Mouse (Mus musculus) left cerebral cortex, postnatal 14 days (tissue): ENCODE results near the gene Mbd5. TPM values are rescaled to one million over a fixed set of nuclear protein-coding genes. Genes with fewer than 3 reads are reported as not detected.
"Not testable (repeated sequence)": the region's sequence is repeated elsewhere in the genome, so short reads cannot be mapped to it uniquely, and the experiment has no call there.

Source experiments
- DNase-seq, 2 experiments: peaks; one replicate each; pipeline ENCODE4 v3.0.0; 2021 to 2022; ENCODE audit warnings: low spot score in 2 of 2, mixed read lengths in 1 of 2
- intact Hi-C: fragments of 180-260 bp; cut with DNase I; formaldehyde crosslinking; loops from one replicate; pipeline ENCODE4 v1.15.1; 2025
- total RNA-seq, 2 experiments: library from RNA; stranded (reverse); gene quantifications; 2 replicates each; pipeline ENCODE4 v1.2.3; 2021

Gene Mbd5
- total RNA-seq, 2 experiments from 2014 or later = 112 to 116 TPM

DNA sequence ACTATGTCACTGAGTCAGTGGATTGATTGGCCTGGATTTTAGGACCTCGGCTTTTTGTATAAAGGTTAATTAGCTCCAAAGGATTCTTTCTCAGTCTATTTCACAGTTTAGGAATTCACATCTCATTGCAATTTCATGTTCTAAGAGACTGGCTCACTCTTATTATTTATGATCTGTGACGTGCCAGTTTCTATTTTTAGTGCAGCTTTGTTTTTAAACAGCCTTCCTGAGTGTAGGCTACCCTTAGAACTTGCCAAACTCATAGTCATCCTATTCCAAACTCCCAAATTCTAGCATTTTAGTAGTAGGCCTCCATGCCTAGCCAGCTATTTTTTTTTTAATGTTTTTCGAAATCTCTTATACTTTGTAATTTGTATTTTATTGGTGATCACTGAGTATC, 192.9 kb downstream of the Mbd5 start:
- no peak for DNase-seq
- intact Hi-C loops = no loop called here

DNA sequence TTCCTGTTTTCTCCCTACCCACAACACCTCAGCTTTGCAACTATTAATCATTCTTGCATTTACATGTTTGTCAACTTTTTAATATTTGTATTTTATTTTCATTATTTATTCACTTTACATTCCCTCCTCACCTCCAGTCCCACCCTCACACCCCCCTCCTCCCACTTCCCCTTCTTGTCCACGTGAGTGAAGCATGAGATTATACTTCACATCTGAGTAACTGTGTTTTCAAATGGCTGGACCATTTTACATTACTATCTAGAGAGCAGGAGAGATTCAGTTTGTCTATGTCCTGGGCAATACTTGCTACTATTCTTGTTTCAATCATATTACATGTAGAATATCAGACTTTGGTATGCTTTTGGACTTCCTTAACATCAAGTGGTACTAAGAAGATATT, 204.3 kb downstream of the Mbd5 start:
- intact Hi-C loops = no loop called here
- DNase-seq = no peak

DNA sequence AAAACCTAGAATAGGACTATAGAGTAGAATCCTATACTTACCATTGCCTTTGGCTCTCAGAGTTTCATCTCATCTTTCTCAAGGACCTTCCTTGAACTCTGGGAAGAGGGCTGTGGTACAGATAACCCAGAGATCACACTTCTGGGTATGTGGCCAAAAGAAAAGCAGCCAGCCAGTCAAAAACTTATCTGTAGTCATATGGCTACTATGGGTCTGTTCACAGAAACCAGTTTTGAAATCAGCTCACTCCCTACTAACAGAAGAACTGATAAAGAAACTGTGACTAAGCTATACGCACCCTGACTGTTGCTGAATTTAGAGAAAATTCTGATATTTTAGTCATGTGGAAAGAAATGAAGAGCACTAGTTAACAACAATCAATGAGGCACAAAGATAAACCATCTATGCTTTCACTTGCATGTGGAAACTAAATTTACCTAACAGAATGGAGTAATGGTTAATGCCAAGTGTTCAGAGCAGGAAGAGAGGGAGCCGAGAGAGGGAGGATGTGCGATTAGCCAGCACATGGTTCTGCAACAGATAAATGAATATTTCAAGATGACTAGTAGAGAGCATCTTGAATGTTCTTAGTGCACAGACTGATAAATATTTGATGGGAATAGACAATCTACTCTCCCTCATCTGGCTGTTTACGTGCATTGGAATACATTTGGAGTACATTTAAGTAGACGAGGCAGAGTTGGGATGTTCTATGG, 211.1 kb downstream of the Mbd5 start:
- DNase-seq = no peak
- intact Hi-C loops = no loop called here

DNA sequence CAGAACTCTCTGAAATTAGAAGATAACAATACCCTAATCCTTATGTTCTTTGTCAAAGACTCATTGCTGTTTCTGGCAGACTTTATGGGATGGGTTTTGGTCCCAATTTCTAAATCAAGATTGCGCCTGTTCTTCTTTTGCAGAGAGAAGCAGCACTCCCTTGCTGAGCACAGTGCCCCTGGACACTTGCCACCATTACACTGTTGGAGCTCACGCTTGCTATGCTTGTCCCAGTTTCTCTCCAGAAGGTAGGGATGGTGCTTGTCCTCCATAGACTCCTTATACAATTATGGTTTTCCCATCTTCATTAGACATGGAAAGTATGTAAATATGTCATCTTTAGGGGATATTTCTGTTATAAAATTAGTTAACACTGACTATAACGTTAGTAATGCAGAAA, 220.5 kb downstream of the Mbd5 start:
- DNase-seq = no peak
- intact Hi-C loops = no loop called here

- intact Hi-C loops = no loop called here
- no peak for DNase-seq
These were observed 227.7 kb downstream of the Mbd5 start for GRCm38 (mm10) chr2:49177015-49177414.

- intact Hi-C loops = no loop called here
- no peak for DNase-seq
These were observed 241.7 kb downstream of the Mbd5 start for GRCm38 (mm10) chr2:49190984-49191383.

DNA sequence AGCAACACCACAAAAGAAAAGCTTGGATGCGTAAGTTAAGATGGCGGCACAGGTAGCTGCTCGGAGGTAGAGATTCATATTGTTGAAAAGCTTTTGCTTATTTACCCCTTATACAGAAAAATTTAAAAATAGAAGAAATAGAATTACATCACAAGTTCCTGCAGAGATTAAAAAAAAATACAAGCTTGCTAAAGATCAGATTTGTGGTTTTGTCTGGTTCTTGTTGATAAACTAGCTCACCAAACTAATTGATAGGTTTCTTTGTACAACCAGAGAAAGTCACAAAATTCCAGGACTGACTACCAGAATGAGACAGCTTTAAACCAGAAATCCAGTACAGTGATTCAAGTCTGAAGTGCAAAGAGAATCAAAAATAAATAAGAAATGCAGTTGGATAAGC, 242.4 kb downstream of the Mbd5 start:
- DNase-seq = no peak
- intact Hi-C loops = no loop called here

GRCm38 (mm10) chr2:49204081-49204480, 254.8 kb downstream of the Mbd5 start:
- intact Hi-C loops = no loop called here
- DNase-seq = no peak

DNA sequence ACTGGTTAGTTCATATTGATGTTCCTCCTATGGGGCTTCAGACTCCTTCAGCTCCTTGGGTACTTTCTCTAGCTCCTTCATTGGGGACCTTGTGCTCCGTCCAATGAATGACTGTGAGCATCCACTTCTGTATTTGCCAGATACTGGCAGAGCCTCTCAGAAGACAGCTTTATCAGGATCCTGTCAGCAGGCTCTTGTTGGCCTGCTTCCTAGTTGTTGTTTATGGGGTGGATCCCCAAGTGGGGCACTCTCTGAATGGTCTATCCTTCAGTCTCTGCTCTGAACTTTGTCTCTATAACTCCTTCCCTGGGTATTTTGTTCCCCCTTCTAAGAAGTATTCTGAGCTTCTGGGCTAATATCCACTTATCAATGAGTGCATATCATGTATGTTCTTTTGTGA, 256.4 kb downstream of the Mbd5 start:
- intact Hi-C loops, DNase-seq: not testable (repeated sequence)

- intact Hi-C loops = no loop called here
- no peak for DNase-seq
These were observed 260.0 kb downstream of the Mbd5 start for GRCm38 (mm10) chr2:49209349-49209748.

DNA sequence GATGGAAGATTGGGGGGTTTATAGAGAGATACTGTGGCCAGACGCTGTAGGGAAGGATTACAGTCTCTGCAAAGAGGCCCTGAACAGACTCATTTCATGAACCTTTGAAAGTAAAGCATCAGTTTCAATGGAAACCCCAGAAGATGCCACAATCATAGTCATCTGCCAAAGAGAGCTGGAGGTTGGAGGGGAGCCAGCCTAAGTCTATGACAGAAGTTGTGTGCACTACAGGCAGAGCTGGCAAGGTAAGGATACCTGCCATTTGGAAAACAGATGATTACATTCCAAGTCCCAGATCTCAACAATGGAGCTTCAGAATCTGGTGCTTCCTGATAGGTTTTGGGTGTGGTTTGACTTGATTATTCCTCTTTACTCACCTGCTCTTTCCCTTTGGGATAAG, 261.1 kb downstream of the Mbd5 start:
- DNase-seq = no peak
- intact Hi-C loops = no loop called here

GRCm38 (mm10) chr2:49229725-49230124, 280.4 kb downstream of the Mbd5 start:
- intact Hi-C loops = no loop called here
- DNase-seq = no peak

DNA sequence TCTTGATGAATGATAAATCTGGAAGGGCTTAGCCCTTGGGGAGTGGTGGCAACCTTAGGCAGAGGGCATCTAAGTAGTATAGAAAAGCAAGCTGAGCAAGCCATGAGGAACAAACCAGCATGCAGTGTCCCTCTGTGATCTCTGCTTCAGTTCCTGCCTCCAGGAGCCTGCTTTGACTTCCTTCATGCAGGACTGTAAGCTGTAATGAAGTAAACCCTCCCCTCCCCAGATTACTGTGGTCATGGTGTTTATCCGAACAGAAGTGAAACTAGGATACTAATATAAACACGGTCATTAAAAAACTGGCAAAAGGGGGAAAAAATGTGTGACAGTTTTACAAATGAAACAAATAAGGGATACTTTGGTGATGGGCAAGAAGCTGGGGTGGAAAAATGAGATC, 284.8 kb downstream of the Mbd5 start:
- intact Hi-C loops = no loop called here
- DNase-seq = no peak

DNA sequence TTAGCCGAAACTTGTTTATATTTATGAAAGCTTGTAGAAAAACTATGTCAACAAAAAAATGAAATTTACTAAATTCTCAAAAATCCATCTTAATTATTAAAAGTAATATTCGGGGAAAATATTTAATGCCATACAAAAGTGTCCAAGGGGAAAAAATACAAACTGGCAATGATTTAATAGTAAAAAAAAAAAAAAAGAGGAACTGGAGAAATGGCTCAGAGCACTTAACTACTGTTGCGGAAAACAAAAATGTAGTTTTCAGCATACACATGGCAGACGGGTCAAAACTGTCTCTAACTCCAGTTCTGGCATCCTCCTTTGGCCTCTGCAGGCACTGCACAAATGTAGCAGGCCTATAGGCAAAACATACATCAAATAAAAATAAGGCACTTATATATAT, 292.4 kb downstream of the Mbd5 start:
- no peak for DNase-seq
- intact Hi-C loops = no loop called here

- DNase-seq = no peak
These were observed 314.8 kb downstream of the Mbd5 start for GRCm38 (mm10) chr2:49264092-49264491.

GRCm38 (mm10) chr2:49272295-49272967, 323.1 kb downstream of the Mbd5 start:
- peak in 1 of 2 experiments; percentile 17 for DNase-seq
- intact Hi-C loops = no loop called here

More at GRCm38 (mm10) chr2:49264092-49264491, 314.8 kb downstream of the Mbd5 start:
- intact Hi-C loops = no loop called here

DNA sequence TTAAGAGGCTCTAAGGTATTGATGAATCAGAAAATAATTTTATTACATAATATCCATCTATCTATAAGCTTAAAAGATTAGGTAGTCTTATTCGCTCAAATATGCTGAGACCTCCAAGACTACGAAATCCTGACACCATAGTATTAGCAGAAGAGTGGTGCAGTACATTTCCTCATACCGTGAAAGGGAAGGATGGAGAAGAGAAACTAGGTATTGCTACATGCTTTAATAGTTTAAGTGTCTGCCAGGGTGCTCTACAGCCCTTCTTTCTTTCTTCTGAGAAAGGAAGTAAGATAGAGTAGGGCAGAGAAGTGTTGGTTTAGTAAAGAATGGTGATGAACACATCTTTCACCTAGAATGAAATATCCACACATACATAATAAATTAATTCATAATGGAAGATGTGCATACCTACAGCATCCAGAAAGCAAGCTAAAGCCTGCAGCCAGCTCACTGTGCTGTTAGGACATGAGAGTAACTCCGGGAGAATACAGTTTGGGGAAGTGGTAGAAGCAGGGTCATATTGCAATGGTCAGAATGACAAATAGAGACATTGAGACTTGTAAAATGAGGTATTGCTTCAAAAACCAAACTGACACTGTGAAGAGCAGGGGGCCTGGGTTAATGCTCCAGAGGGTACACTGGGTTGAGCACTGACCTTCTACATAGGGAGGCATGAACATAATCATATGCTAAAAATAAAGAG, 326.9 kb downstream of the Mbd5 start:
- no peak for DNase-seq
- intact Hi-C loops = no loop called here

GRCm38 (mm10) chr2:49280496-49280895, 331.2 kb downstream of the Mbd5 start:
- intact Hi-C loops = no loop called here
- no peak for DNase-seq

DNA sequence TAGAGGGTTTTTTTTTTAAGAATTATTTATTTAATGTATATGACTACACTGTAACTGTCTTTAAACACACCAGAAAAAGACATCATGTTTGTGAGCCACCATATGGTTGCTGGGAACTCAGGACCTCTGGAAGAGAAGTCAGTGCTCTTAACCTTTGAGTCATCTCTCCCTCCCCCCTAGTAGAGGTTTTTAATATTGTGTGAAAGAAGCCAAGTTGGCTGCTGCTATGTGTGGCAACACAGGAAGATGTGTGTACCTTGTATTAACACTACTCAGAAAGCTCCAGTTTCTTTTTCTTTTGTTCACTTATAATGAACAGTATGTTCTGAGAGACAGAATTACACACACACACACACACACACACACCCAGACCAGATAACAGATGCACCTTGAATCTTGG, 334.3 kb downstream of the Mbd5 start:
- DNase-seq = no peak
- intact Hi-C loops = no loop called here

- DNase-seq = no peak
- intact Hi-C loops = no loop called here
These were observed 337.7 kb downstream of the Mbd5 start for GRCm38 (mm10) chr2:49286965-49287364.

DNA sequence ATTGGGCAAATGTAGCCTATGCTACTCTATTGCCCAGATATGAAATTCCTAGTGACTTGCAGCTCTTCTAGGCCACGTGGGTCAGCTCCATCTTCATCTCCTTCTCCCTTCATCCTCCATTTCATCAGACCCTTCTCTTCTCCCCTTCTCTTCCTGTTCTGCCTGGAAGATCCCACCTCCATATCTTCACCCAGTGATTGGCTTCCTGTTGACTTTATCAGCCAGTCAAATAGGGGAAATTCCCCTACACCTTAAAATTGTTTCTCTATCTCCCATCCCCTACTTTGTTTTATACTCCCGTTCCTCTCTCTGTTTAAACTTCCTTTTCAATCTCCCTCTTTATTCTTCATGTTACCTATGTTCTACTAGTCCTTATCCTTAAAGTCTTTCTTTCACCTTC, 342.4 kb downstream of the Mbd5 start:
- intact Hi-C loops = no loop called here
- no peak for DNase-seq
